14 mouse cellular contexts compared by ENCODE assay signal in the genomic region with DNA sequence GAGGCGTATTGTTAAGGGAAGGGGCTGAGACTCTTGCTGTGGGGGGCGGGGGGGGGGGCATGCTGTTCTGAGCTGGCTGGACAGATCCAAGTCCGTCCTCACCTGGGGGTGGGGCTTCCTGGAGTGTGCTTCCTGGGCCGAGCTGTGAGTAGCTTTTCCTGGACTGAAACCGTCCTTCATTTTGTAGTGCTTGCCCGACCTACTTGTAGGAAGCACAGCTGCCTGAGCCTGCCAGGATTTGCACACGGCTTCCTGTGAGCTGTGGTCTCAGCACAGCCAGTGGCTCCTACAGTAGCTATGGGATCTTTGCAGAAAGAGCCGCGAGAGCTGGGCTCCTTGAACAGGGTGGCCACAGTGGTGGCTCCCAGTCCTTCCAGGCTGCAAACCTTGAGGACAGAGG. TPM values are rescaled to one million over a fixed set of nuclear protein-coding genes. Genes with fewer than 3 reads are reported as not detected.
DNase-seq lines count a peak whose midpoint lies in the region; ATAC-seq and TF ChIP-seq lines count a peak whose summit lies in the region.
"Had no signal": no experiment of that assay in that cellular context is flagged by ENCODE, and none has a peak within 500 bp of the region (broad histone marks: within the 10 kb centered on the region; RNA-seq: fewer than 3 reads in every experiment).

No protein-coding gene starts in this region.

- peaks cover 17% of the 10 kb centered on the region; the same call in 1 of the 2 replicates for H3K36me3 ChIP-seq in lung, postnatal 0 days (ENCODE audit: insufficient read depth, low read length)
- peaks cover 53% of the 10 kb centered on the region for H3K36me3 ChIP-seq in kidney, embryonic 15.5 days
- peaks cover 16% of the 10 kb centered on the region for H3K36me3 ChIP-seq in hindbrain, embryonic 16.5 days (ENCODE audit: control insufficient read depth, insufficient read depth, low read length)

- H3K27ac ChIP-seq in lung, postnatal 0 days (ENCODE audit: low read length): peak overlapping the region; percentile 43; the same call in 1 of the 2 replicates
- 0 out of 2 replicates have a peak overlapping the region, but pooled peaks have one; percentile 45 for H3K27ac ChIP-seq in kidney, embryonic 15.5 days
- no peak overlapping the region for H3K27ac ChIP-seq in hindbrain, embryonic 16.5 days (ENCODE audit: low read depth, low read length)
- H3K27ac ChIP-seq: limb, embryonic 13.5 days; midbrain, embryonic 15.5 days had no signal

- WGBS in lung, postnatal 0 days: 44% methylated on average over 9 of the region's 9 CpGs
- 38% methylated on average over 9 of the region's 9 CpGs for WGBS in lung, adult 2 months
- WGBS in kidney, embryonic 15.5 days: 76% methylated on average over 9 of the region's 9 CpGs
- 79% methylated on average over 9 of the region's 9 CpGs for WGBS in hindbrain, embryonic 16.5 days

- TF ChIP-seq CTCF in lung, postnatal 0 days (IDR thresholded peaks at IDR 0.05): no peak
- TF ChIP-seq CTCF in lung, adult 2 months (IDR thresholded peaks at IDR 0.05; ENCODE audit: insufficient read depth, low read length): no peak

- no peaks in the 10 kb centered on the region for H3K27me3 ChIP-seq in lung, postnatal 0 days (replicated peaks; ENCODE audit: insufficient read depth, low read length)
- no peaks in the 10 kb centered on the region for H3K27me3 ChIP-seq in kidney, embryonic 15.5 days
- H3K27me3 ChIP-seq in hindbrain, embryonic 16.5 days (replicated peaks; ENCODE audit: control insufficient read depth, insufficient read depth, low read length): no peaks in the 10 kb centered on the region
- H3K27me3 ChIP-seq: limb, embryonic 13.5 days; midbrain, embryonic 15.5 days had no signal

- no peak overlapping the region for H3K4me3 ChIP-seq in lung, postnatal 0 days (ENCODE audit: low read depth, low read length)
- H3K4me3 ChIP-seq in lung, adult 2 months (replicated peaks; ENCODE audit: extremely low read depth, low read depth, low read length): no peak overlapping the region
- no peak overlapping the region for H3K4me3 ChIP-seq in kidney, embryonic 15.5 days (replicated peaks)
- no peak overlapping the region for H3K4me3 ChIP-seq in hindbrain, embryonic 16.5 days (ENCODE audit: low read length)
- H3K4me3 ChIP-seq: limb, embryonic 13.5 days; midbrain, embryonic 15.5 days had no signal

- no peaks in the 10 kb centered on the region for H3K9me3 ChIP-seq in lung, postnatal 0 days (ENCODE audit: low read length)
- no peaks in the 10 kb centered on the region for H3K9me3 ChIP-seq in kidney, embryonic 15.5 days (replicated peaks)
- no peaks in the 10 kb centered on the region for H3K9me3 ChIP-seq in hindbrain, embryonic 16.5 days (ENCODE audit: control insufficient read depth, low read length)
- H3K9me3 ChIP-seq: midbrain, embryonic 15.5 days had no signal

- no peak overlapping the region for H3K4me2 ChIP-seq in lung, postnatal 0 days (replicated peaks; ENCODE audit: low read depth, low read length)
- H3K4me2 ChIP-seq in kidney, embryonic 15.5 days: no peak overlapping the region
- H3K4me2 ChIP-seq in hindbrain, embryonic 16.5 days (ENCODE audit: low read length): no peak overlapping the region
- H3K4me2 ChIP-seq: limb, embryonic 13.5 days; midbrain, embryonic 15.5 days had no signal

- no peak for TF ChIP-seq EP300 in lung, postnatal 0 days (IDR thresholded peaks at IDR 0.05)

- DNase-seq in frontal cortex, postnatal 14 days (ENCODE audit: low spot score in 2 of 2): no peak
- DNase-seq in lung, postnatal 0 days (ENCODE audit: low spot score): peak; percentile 52
- no peak for DNase-seq in lung, adult 2 months
- DNase-seq in thymus, adult 18-20 months: no peak
- DNase-seq in cerebellum, postnatal 14 days: no peak
- DNase-seq: cerebellum, adult 11-12 months; right cerebral cortex, adult 18-20 months had no signal

- H3K4me1 ChIP-seq in lung, postnatal 0 days (ENCODE audit: insufficient read depth, low read depth, low read length): peaks cover 15% of the 10 kb centered on the region
- peaks cover 29% of the 10 kb centered on the region for H3K4me1 ChIP-seq in lung, adult 2 months (ENCODE audit: control insufficient read depth, insufficient read depth, low read length)
- H3K4me1 ChIP-seq in kidney, embryonic 15.5 days: peaks cover 32% of the 10 kb centered on the region
- peaks cover 23% of the 10 kb centered on the region for H3K4me1 ChIP-seq in hindbrain, embryonic 16.5 days (ENCODE audit: control insufficient read depth, insufficient read depth, low read depth, low read length)

- TF ChIP-seq POLR2A in lung, adult 2 months (IDR thresholded peaks at IDR 0.05; ENCODE audit: borderline replicate concordance, extremely low read depth, low read depth, low read length): no peak

- 0 out of 2 replicates have a peak, but pooled peaks have one; percentile 21 for ATAC-seq in frontal cortex, adult (ENCODE audit: low TSS enrichment)
- ATAC-seq in lung, postnatal 0 days: no peak
- no peak for ATAC-seq in kidney, embryonic 15.5 days (replicated peaks; ENCODE audit: low FRiP score)
- ATAC-seq in hindbrain, embryonic 16.5 days: no peak
- ATAC-seq: midbrain, embryonic 15.5 days had no signal

- no peak overlapping the region for H3K9ac ChIP-seq in lung, postnatal 0 days (replicated peaks; ENCODE audit: low read depth)
- no peak overlapping the region for H3K9ac ChIP-seq in kidney, embryonic 15.5 days
- no peak overlapping the region for H3K9ac ChIP-seq in hindbrain, embryonic 16.5 days (ENCODE audit: low read depth, low read length)
- H3K9ac ChIP-seq: limb, embryonic 13.5 days; midbrain, embryonic 15.5 days had no signal

RNA-seq across cellular contexts. Expression of gene Map1lc3b, which starts 3.8 kb away (rescaled TPM):
- 411 and 449 TPM in 2 replicates for polyA plus RNA-seq in lung, postnatal 0 days (2015; fragmentation: Nextera tagmentation; extraction: Ambion mirVana)
- 106 and 140 TPM in 2 replicates for polyA plus RNA-seq in lung, adult 2 months (2012; rRNA removed)
- 183 and 189 TPM in 2 replicates for polyA plus RNA-seq in kidney, embryonic 15.5 days (2015; fragmentation: Nextera tagmentation; extraction: Ambion mirVana)
- 355 and 365 TPM in 2 replicates for polyA plus RNA-seq in hindbrain, embryonic 16.5 days (2015; fragmentation: Nextera tagmentation; extraction: Ambion mirVana)

RNA-seq across cellular contexts. Expression of gene Fbxo31, which starts 15.4 kb away (rescaled TPM):
- polyA plus RNA-seq in lung, postnatal 0 days (2015; fragmentation: Nextera tagmentation; extraction: Ambion mirVana): 12.1 and 13.9 TPM in 2 replicates
- polyA plus RNA-seq in lung, adult 2 months (2012; rRNA removed): 48.2 and 49.9 TPM in 2 replicates
- 16.6 and 17.5 TPM in 2 replicates for polyA plus RNA-seq in kidney, embryonic 15.5 days (2015; fragmentation: Nextera tagmentation; extraction: Ambion mirVana)
- polyA plus RNA-seq in hindbrain, embryonic 16.5 days (2015; fragmentation: Nextera tagmentation; extraction: Ambion mirVana): 37.0 and 37.5 TPM in 2 replicates

RNA-seq across cellular contexts. Expression of gene 1700018B08Rik, which starts 49.9 kb away (rescaled TPM):
- polyA plus RNA-seq in lung, postnatal 0 days (2015; fragmentation: Nextera tagmentation; extraction: Ambion mirVana): not detected in 2 replicates
- polyA plus RNA-seq in lung, adult 2 months (2012; rRNA removed): not detected in 2 replicates
- not detected in 2 replicates for polyA plus RNA-seq in kidney, embryonic 15.5 days (2015; fragmentation: Nextera tagmentation; extraction: Ambion mirVana)
- polyA plus RNA-seq in hindbrain, embryonic 16.5 days (2015; fragmentation: Nextera tagmentation; extraction: Ambion mirVana): not detected in 2 replicates
- polyA plus RNA-seq: limb, embryonic 13.5 days; lung, embryonic 16.5 days; midbrain, embryonic 15.5 days; neural tube, embryonic 14.5 days had no signal

RNA-seq across cellular contexts. Expression of gene Zcchc14, which starts 58.7 kb away (rescaled TPM):
- 11.1 and 14.7 TPM in 2 replicates for polyA plus RNA-seq in lung, postnatal 0 days (2015; fragmentation: Nextera tagmentation; extraction: Ambion mirVana)
- polyA plus RNA-seq in lung, adult 2 months (2012; rRNA removed): 40.8 and 50.9 TPM in 2 replicates
- 16.3 and 17.2 TPM in 2 replicates for polyA plus RNA-seq in kidney, embryonic 15.5 days (2015; fragmentation: Nextera tagmentation; extraction: Ambion mirVana)
- polyA plus RNA-seq in hindbrain, embryonic 16.5 days (2015; fragmentation: Nextera tagmentation; extraction: Ambion mirVana): 19.3 and 20.9 TPM in 2 replicates
